Comparison of ENCODE assay signal across 9 mouse cellular contexts in genomic region chr11:84523841-84524510, GRCm38 (mm10). TPM values are rescaled to one million over a fixed set of nuclear protein-coding genes. Genes with fewer than 3 reads are reported as not detected.
DNase-seq lines count a peak whose midpoint lies in the region; ATAC-seq and TF ChIP-seq lines count a peak whose summit lies in the region.
"Had no signal": no experiment of that assay in that cellular context is flagged by ENCODE, and none has a peak within 500 bp of the region (broad histone marks: within the 10 kb centered on the region; RNA-seq: fewer than 3 reads in every experiment).

No protein-coding gene starts in this region.

- intact Hi-C loops in left cerebral cortex, postnatal 36 days (cut with DNase I): loop anchor here (5.0 kb wide), 2 partner anchors 183 to 1313 kb away; no protein-coding TSS in a partner anchor
- intact Hi-C loops in left cerebral cortex, adult 2 months (cut with DNase I): loop anchor here (5.0 kb wide), 1 partner anchor 1313 kb away; no protein-coding TSS in a partner anchor

- H3K9me3 ChIP-seq in embryonic facial prominence, embryonic 10.5 days: no peaks in the 10 kb centered on the region
- H3K9me3 ChIP-seq in hindbrain, embryonic 15.5 days: no peaks in the 10 kb centered on the region
- H3K9me3 ChIP-seq in midbrain, embryonic 12.5 days: no peaks in the 10 kb centered on the region

- under 1% methylated on average over 35 of the region's 35 CpGs for WGBS in embryonic facial prominence, embryonic 10.5 days
- under 1% methylated on average over 35 of the region's 35 CpGs for WGBS in hindbrain, embryonic 15.5 days
- WGBS in midbrain, embryonic 12.5 days: under 1% methylated on average over 35 of the region's 35 CpGs

- peaks cover 42% of the 10 kb centered on the region for H3K4me1 ChIP-seq in embryonic facial prominence, embryonic 10.5 days
- peaks cover 37% of the 10 kb centered on the region for H3K4me1 ChIP-seq in hindbrain, embryonic 15.5 days (replicated peaks)
- H3K4me1 ChIP-seq in midbrain, embryonic 12.5 days: peaks cover 39% of the 10 kb centered on the region

- TF ChIP-seq CTCF in left cerebral cortex, adult 2 months (IDR thresholded peaks at IDR 0.05): no peak

- peak overlapping the region; percentile 66 for H3K4me2 ChIP-seq in hindbrain, embryonic 15.5 days
- peak overlapping the region; percentile 82 for H3K4me2 ChIP-seq in midbrain, embryonic 12.5 days (replicated peaks)

- H3K36me3 ChIP-seq in embryonic facial prominence, embryonic 10.5 days (replicated peaks): no peaks in the 10 kb centered on the region
- H3K36me3 ChIP-seq in hindbrain, embryonic 15.5 days: no peaks in the 10 kb centered on the region
- no peaks in the 10 kb centered on the region for H3K36me3 ChIP-seq in midbrain, embryonic 12.5 days

- DNase-seq in left cerebral cortex, postnatal 36 days (ENCODE audit: low spot score in 2 of 2): peak; percentile 17 to 20
- DNase-seq in left cerebral cortex, adult 2 months (ENCODE audit: extremely low spot score in 1 of 2, low spot score in 2 of 2): no peak
- peak; percentile 63 for DNase-seq in embryonic facial prominence, embryonic 10.5 days (ENCODE audit: low spot score)
- DNase-seq in urinary bladder, postnatal 10 days (ENCODE audit: low spot score): no peak
- no peak for DNase-seq in layer of hippocampus, adult 18-20 months (ENCODE audit: low spot score in 2 of 2)
- DNase-seq in thymus, adult 18-20 months: no peak

- ATAC-seq in hindbrain, embryonic 15.5 days (ENCODE audit: low FRiP score, low read depth): no peak
- no peak for ATAC-seq in midbrain, embryonic 12.5 days (ENCODE audit: low FRiP score, low read depth)
- ATAC-seq: Patski had no signal

- H3K27me3 ChIP-seq in embryonic facial prominence, embryonic 10.5 days (replicated peaks; ENCODE audit: low read depth, poor library complexity, severe bottlenecking): peaks cover 100% of the 10 kb centered on the region
- peaks cover 19% of the 10 kb centered on the region for H3K27me3 ChIP-seq in hindbrain, embryonic 15.5 days
- H3K27me3 ChIP-seq in midbrain, embryonic 12.5 days: peaks cover 100% of the 10 kb centered on the region

- peak overlapping the region; percentile 64 for H3K9ac ChIP-seq in hindbrain, embryonic 15.5 days
- H3K9ac ChIP-seq in midbrain, embryonic 12.5 days (replicated peaks): peak overlapping the region; percentile 79

- no peak overlapping the region for H3K27ac ChIP-seq in left cerebral cortex, adult 2 months
- no peak overlapping the region for H3K27ac ChIP-seq in embryonic facial prominence, embryonic 10.5 days (replicated peaks)
- H3K27ac ChIP-seq in hindbrain, embryonic 15.5 days (replicated peaks): peak overlapping the region; percentile 85
- peak overlapping the region; percentile 81 for H3K27ac ChIP-seq in midbrain, embryonic 12.5 days (replicated peaks)

- no peak overlapping the region for H3K4me3 ChIP-seq in left cerebral cortex, adult 2 months
- peak overlapping the region; percentile 66 for H3K4me3 ChIP-seq in embryonic facial prominence, embryonic 10.5 days
- peak overlapping the region; percentile 51 for H3K4me3 ChIP-seq in hindbrain, embryonic 15.5 days
- peak overlapping the region; percentile 57 for H3K4me3 ChIP-seq in midbrain, embryonic 12.5 days

RNA-seq across cellular contexts. Expression of gene Lhx1, which starts 1.4 kb away (rescaled TPM):
- not detected for total RNA-seq in left cerebral cortex, postnatal 36 days (2021)
- total RNA-seq in left cerebral cortex, adult 2 months (2021): under 1 TPM in 1 of 2 experiments, not detected in 1; 0.09 TPM
- 1.4 and 2.4 TPM in 2 replicates for polyA plus RNA-seq in embryonic facial prominence, embryonic 10.5 days (2016; fragmentation: Nextera tagmentation; extraction: Ambion mirVana)
- 37.5 and 54.5 TPM in 2 replicates for polyA plus RNA-seq in hindbrain, embryonic 15.5 days (2015; fragmentation: Nextera tagmentation; extraction: Ambion mirVana)
- polyA plus RNA-seq in midbrain, embryonic 12.5 days (2016; fragmentation: Nextera tagmentation; extraction: Ambion mirVana): 50.5 and 55.0 TPM in 2 replicates
- under 1 TPM; 0.27 to 0.28 TPM for total RNA-seq in layer of hippocampus, adult 18-20 months (2021)

RNA-seq across cellular contexts. Expression of gene Aatf, which starts 10.7 kb away (rescaled TPM):
- 10 to 100 TPM; 19.4 to 20.4 TPM for total RNA-seq in left cerebral cortex, postnatal 36 days (2021)
- total RNA-seq in left cerebral cortex, adult 2 months (2021): 10 to 100 TPM; 21.4 to 23.2 TPM
- 57.9 and 58.3 TPM in 2 replicates for polyA plus RNA-seq in embryonic facial prominence, embryonic 10.5 days (2016; fragmentation: Nextera tagmentation; extraction: Ambion mirVana)
- 50.8 and 53.3 TPM in 2 replicates for polyA plus RNA-seq in hindbrain, embryonic 15.5 days (2015; fragmentation: Nextera tagmentation; extraction: Ambion mirVana)
- 56.6 and 58.8 TPM in 2 replicates for polyA plus RNA-seq in midbrain, embryonic 12.5 days (2016; fragmentation: Nextera tagmentation; extraction: Ambion mirVana)
- total RNA-seq in layer of hippocampus, adult 18-20 months (2021): 10 to 100 TPM; 21.5 to 21.6 TPM

Comparison
In these comparisons a context has a peak if more than half of its experiments do, and no peak if none do; other contexts are left out.
1. DNase-seq: peak in left cerebral cortex, postnatal 36 days (2 of 2) and embryonic facial prominence, embryonic 10.5 days (single experiment); none in left cerebral cortex, adult 2 months (0 of 2), urinary bladder, postnatal 10 days (single experiment), layer of hippocampus, adult 18-20 months (0 of 2) and thymus, adult 18-20 months (0 of 2).
2. H3K27ac ChIP-seq: peak in hindbrain, embryonic 15.5 days (single experiment) and midbrain, embryonic 12.5 days (single experiment); none in left cerebral cortex, adult 2 months (single experiment) and embryonic facial prominence, embryonic 10.5 days (single experiment).